Mouse (Mus musculus): ENCODE data around the gene Fkbp1a.

- TF ChIP-seq GATA1 (IDR thresholded peaks at IDR 0.05; ENCODE audit: borderline replicate concordance, low read length), result no peak
- no peak for TF ChIP-seq FLI1 (IDR thresholded peaks at IDR 0.05; ENCODE audit: low read length)
Observed at GRCm38 (mm10) chr2:151498358-151498757, 43.9 kb upstream of the Fkbp1a start.
